Comparison of ENCODE assay signal across 9 mouse cellular contexts in genomic region chr5:107147951-107148766, GRCm38 (mm10).
A peak's percentile ranks its signal among the peaks of the same experiment; 100 is the strongest.
DNase-seq lines count a peak whose midpoint lies in the region; ATAC-seq and TF ChIP-seq lines count a peak whose summit lies in the region.
"Had no signal": no experiment of that assay in that cellular context is flagged by ENCODE, and none has a peak within 500 bp of the region (broad histone marks: within the 10 kb centered on the region; RNA-seq: fewer than 3 reads in every experiment).

No protein-coding gene starts in this region.

- ATAC-seq in embryonic facial prominence, embryonic 11.5 days (replicated peaks; ENCODE audit: insufficient number of reproducible peaks, low FRiP score, low TSS enrichment, low read depth): peak; percentile 51; the same call in 1 of the 2 replicates
- peak; percentile 45 for ATAC-seq in heart, embryonic 15.5 days (replicated peaks; ENCODE audit: insufficient number of reproducible peaks, insufficient read depth, low FRiP score, low read depth)

- 39% methylated on average over 13 of the region's 13 CpGs for whole genome bisulfite sequencing in embryonic facial prominence, embryonic 11.5 days
- 42% methylated on average over 13 of the region's 13 CpGs for WGBS in heart, embryonic 15.5 days
- WGBS in lung, adult 2 months: 36% methylated on average over 13 of the region's 13 CpGs

- H3K4me2 ChIP-seq in embryonic facial prominence, embryonic 11.5 days (ENCODE audit: low read depth, low read length): no peak overlapping the region
- no peak overlapping the region for H3K4me2 ChIP-seq in heart, embryonic 15.5 days
- H3K4me2 ChIP-seq: liver, embryonic 15.5 days had no signal

- no peak for TF ChIP-seq POLR2A in lung, adult 2 months (IDR thresholded peaks at IDR 0.05; ENCODE audit: borderline replicate concordance, extremely low read depth, low read depth, low read length)

- no peaks in the 10 kb centered on the region; the same call in 1 of the 2 replicates for H3K4me1 ChIP-seq in embryonic facial prominence, embryonic 11.5 days (ENCODE audit: control insufficient read depth, insufficient read depth, low read length)
- peaks cover 40% of the 10 kb centered on the region for H3K4me1 ChIP-seq in heart, embryonic 15.5 days (replicated peaks)
- H3K4me1 ChIP-seq in lung, adult 2 months (ENCODE audit: control insufficient read depth, insufficient read depth, low read length): peaks cover 20% of the 10 kb centered on the region

- H3K36me3 ChIP-seq in embryonic facial prominence, embryonic 11.5 days (replicated peaks; ENCODE audit: control insufficient read depth, insufficient read depth, low read depth, low read length): no peaks in the 10 kb centered on the region
- H3K36me3 ChIP-seq in heart, embryonic 15.5 days: peaks cover 3% of the 10 kb centered on the region; the same call in 1 of the 2 replicates
- H3K36me3 ChIP-seq: liver, embryonic 15.5 days had no signal

- peak; percentile 48 for DNase-seq in urinary bladder, postnatal 14 days (ENCODE audit: low spot score)
- no peak for DNase-seq in urinary bladder, adult 18-20 months (ENCODE audit: low spot score in 2 of 2)
- peak; percentile 28 for DNase-seq in embryonic facial prominence, embryonic 11.5 days (ENCODE audit: low spot score)
- peak; percentile 81 for DNase-seq in kidney, postnatal 14 days
- DNase-seq in lung, adult 2 months: peak; percentile 28
- peak; percentile 13 for DNase-seq in retina, adult 2 months (ENCODE audit: low read depth, low spot score)
- DNase-seq in urinary bladder, postnatal 4 days (ENCODE audit: low spot score in 2 of 2): no peak

- no peak for TF ChIP-seq CTCF in lung, adult 2 months (IDR thresholded peaks at IDR 0.05; ENCODE audit: insufficient read depth, low read length)

- no peaks in the 10 kb centered on the region for H3K27me3 ChIP-seq in embryonic facial prominence, embryonic 11.5 days (ENCODE audit: control insufficient read depth, insufficient read depth, low read length)
- H3K27me3 ChIP-seq in heart, embryonic 15.5 days: no peaks in the 10 kb centered on the region
- H3K27me3 ChIP-seq: liver, embryonic 15.5 days had no signal

- no peaks in the 10 kb centered on the region for H3K9me3 ChIP-seq in embryonic facial prominence, embryonic 11.5 days (replicated peaks; ENCODE audit: control insufficient read depth, low read length)
- no peaks in the 10 kb centered on the region for H3K9me3 ChIP-seq in heart, embryonic 15.5 days (replicated peaks)
- H3K9me3 ChIP-seq: liver, embryonic 15.5 days had no signal

- no peak overlapping the region for H3K4me3 ChIP-seq in embryonic facial prominence, embryonic 11.5 days (ENCODE audit: low read depth, low read length)
- H3K4me3 ChIP-seq in heart, embryonic 15.5 days: no peak overlapping the region
- no peak overlapping the region for H3K4me3 ChIP-seq in lung, adult 2 months (replicated peaks; ENCODE audit: extremely low read depth, low read depth, low read length)
- H3K4me3 ChIP-seq: liver, embryonic 15.5 days had no signal

- no peak overlapping the region for H3K9ac ChIP-seq in embryonic facial prominence, embryonic 11.5 days (replicated peaks; ENCODE audit: low read length)
- H3K9ac ChIP-seq in heart, embryonic 15.5 days: no peak overlapping the region
- H3K9ac ChIP-seq: liver, embryonic 15.5 days had no signal

- no peak overlapping the region for H3K27ac ChIP-seq in embryonic facial prominence, embryonic 11.5 days (replicated peaks; ENCODE audit: low read depth, low read length)
- peak overlapping the region; percentile 59 for H3K27ac ChIP-seq in heart, embryonic 15.5 days
- H3K27ac ChIP-seq: liver, embryonic 15.5 days had no signal

Comparison
In these comparisons a context has a peak if more than half of its experiments do, and no peak if none do; other contexts are left out.
1. DNase-seq: peak in urinary bladder, postnatal 14 days (single experiment), embryonic facial prominence, embryonic 11.5 days (single experiment), kidney, postnatal 14 days (single experiment), lung, adult 2 months (single experiment) and retina, adult 2 months (single experiment); none in urinary bladder, adult 18-20 months (0 of 2) and urinary bladder, postnatal 4 days (0 of 2).